Mouse (Mus musculus): ENCODE data around the gene Ces3a.
"Not testable (repeated sequence)": the region's sequence is repeated elsewhere in the genome, so short reads cannot be mapped to it uniquely, and the experiment has no call there.

Ces3a gene

DNA sequence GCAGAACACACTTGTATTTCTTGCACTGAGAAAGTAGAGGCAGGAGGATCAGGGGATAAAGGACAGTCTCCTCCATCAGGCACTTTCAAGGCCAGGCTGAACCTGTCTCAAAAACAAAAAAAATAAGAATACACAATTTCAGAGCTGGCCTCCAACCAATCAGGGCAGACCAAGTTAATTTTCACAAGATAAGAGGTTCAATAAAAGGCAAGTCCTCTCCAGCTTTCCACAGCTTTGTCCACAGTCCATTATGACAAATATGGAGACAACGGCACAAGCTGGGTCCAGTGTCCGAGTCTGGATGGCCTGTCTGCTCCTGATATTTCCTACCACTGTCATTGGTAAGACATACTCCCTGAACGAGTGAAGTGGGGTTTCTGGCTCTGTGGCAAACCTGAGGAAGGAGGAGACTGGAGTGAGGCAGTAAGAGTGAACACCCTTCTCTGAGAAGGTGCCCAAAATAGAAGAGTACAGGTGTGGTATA is at the start of gene Ces3a:
Gene Ces3a, plus strand, starts transcription at position 231 of the 484 bp plus-strand sequence.
- no peak for DNase-seq

GRCm38 (mm10) chr8:104999183-104999582 is 49.2 kb upstream of the Ces3a start:
- no peak for DNase-seq

- DNase-seq = no peak
Observed at GRCm38 (mm10) chr8:105000586-105000985, 47.8 kb upstream of the Ces3a start, which contains the start of gene Ces2h. Ces2h (plus strand) TSS chr8:105000853.

DNA sequence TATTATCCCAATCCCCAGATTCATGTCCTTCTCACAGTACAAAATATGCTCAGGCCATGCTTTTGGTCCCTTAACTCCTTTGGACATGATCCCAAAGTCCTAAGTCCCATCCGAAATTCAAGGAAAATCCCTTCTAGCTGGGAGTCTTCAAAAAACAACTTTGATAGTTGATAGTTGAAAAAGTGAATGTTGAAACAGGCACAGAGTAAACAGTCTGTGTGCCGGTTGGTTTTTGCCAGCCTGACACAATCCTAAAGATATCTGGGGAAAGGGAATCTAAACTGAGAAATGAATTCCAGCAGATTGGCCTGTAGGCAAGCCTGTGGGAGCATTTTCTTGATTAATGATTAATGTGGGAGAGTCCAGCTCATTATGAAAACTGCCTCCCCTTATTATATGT is 38.4 kb upstream of the Ces3a start:
- no peak for DNase-seq

DNA sequence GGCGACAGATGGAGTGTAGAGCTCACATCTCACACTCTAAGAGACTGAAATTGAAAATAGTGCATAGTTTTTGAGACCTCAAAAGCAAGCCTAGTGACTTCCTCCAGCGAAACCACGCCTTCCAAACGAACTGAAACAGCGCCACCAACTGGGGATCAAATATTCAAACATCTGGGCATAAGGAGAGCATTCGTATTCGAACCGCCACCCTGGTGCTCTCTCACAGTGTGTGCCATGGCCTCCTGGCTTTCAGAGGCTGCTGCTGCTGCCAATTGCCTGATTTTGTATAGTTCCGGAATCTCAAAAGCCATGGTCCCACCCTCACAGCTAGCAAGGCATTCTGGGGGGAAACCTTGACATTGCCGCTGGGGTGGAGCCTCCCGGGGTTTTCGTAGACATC is 37.3 kb upstream of the Ces3a start:
- DNase-seq = peak in 1 of 2 experiments; percentile 4

DNA sequence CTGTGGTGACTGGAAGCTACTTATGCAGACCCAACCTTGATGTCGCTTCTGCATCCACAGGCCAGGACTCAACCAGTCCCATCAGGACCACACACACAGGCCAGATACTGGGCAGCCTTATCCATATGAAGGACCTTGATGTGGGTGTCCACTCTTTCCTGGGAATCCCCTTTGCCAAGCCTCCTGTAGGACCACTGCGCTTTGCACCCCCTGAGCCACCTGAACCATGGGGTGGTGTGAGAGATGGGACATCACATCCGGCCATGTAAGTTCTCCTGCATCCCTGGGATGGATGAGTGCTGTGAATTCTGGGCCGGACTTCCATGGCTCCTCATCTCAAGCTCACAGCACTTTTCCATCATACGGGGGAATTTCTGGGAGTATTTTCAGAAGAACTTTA is 34.0 kb upstream of the Ces3a start:
- no peak for DNase-seq

GRCm38 (mm10) chr8:105021954-105022353 is 26.4 kb upstream of the Ces3a start:
- DNase-seq = no peak

DNA sequence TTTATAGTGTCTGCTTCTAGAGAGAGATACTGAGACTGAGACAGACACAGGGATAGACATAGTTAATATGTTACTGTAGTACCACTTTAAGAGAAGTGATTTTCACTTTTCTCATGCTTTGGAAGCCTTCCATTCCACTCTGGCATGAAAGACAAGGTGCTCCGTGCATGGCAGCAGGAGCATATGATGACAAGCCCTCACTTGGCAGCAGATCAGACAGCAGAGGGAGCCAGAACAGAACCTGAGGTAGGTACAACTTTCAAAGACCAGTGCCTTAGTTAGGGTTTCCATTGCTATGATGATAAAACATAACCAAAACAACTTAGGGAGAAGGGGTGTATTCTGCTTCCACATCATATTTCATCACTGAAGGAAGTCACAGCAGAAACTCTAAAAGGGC is 25.3 kb upstream of the Ces3a start:
- no peak for DNase-seq

- DNase-seq = no peak
Observed at GRCm38 (mm10) chr8:105025050-105025449, 23.4 kb upstream of the Ces3a start.

DNA sequence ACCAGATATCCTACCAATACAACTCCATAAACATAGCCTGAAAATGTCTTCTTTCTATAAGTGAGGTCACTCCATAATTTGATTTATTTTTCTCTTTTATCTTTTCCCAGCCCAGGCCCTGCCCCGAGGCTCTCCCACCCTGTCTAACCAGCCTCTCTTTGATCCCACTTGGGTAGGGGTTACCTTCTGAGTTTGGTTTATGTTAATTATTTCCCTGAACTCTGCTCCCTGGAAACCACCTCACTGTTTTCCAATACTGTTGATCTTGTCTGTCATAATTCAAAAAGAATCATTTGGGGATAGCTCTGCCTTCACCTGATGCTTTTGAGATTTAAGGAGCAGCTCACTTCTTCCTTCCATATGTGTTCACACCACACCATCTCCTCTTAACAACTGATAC is 4.9 kb upstream of the Ces3a start:
- DNase-seq = no peak

DNA sequence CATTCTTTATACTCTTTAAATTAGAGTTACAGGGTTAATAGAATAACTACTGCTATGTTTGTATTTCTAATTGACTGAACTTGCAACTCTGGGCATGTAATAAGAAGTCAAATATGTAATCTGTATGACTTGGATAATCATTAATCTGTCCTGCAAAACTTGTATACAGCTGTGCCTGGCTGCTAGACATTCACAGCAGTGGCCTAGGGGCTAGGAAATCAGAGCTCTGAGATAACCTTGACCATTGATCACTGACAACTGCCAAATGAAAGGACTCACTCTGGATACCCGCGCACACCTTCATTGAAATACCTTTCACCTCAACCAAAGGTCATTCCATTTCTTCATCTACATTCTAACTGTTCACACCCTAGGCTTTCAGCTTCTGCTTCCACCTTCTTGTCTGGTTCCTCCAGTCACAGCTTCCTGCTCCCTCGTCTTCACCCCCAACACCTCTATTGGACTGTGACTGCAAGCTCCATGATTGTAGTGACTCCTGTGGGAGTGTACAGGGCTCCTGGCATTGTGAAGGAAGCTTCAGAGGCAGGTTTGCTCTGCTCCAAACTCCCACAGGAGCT is 2.5 kb upstream of the Ces3a start:
- DNase-seq = no peak

DNA sequence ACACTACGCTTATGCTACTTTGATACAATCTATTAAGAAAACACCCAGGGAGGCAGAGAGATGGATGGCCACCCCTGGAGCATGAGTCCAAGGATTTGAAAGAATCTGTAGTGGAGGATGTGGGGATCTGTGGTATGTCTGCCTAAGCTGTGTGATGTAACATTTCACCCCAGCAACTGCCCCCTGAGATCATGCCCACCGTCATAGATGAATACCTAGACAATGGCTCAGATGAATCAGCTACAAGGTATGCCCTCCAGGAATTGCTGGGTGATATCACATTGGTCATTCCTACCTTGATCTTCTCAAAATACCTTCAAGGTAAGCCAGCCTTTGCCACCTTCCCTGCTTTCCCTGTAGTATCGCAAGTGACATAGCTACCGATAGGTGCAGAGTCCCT is 7.8 kb downstream of the Ces3a start:
- no peak for DNase-seq

- no peak for DNase-seq
Observed at GRCm38 (mm10) chr8:105060056-105060455, 11.7 kb downstream of the Ces3a start.

GRCm38 (mm10) chr8:105066761-105067160 is 18.4 kb downstream of the Ces3a start:
- DNase-seq = peak; percentile 10 to 17

GRCm38 (mm10) chr8:105067905-105068304 is 19.5 kb downstream of the Ces3a start:
- DNase-seq = not testable (repeated sequence)

- DNase-seq = no peak
Observed at GRCm38 (mm10) chr8:105068971-105069370, 20.6 kb downstream of the Ces3a start.

DNA sequence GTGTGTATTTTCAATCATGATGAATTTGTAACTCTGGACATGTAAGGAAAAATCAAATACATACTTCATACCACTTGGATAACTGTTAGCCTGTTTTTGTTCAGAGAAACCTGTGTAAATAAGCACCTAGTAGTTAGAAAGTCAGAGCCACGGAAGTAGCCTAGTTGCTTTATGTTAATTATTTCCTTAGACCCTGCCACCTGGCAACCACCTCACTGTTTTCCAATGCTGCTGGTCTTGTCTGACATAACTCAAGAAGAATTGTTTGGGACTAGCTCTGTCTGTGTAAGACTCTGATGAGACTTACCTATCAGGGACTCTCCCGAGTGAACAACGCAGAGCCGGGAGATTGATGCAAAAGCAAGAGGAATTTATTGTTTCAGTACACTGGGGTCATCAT is 28.2 kb downstream of the Ces3a start:
- DNase-seq = no peak

GRCm38 (mm10) chr8:105077071-105077470 is 28.7 kb downstream of the Ces3a start:
- DNase-seq = no peak

DNA sequence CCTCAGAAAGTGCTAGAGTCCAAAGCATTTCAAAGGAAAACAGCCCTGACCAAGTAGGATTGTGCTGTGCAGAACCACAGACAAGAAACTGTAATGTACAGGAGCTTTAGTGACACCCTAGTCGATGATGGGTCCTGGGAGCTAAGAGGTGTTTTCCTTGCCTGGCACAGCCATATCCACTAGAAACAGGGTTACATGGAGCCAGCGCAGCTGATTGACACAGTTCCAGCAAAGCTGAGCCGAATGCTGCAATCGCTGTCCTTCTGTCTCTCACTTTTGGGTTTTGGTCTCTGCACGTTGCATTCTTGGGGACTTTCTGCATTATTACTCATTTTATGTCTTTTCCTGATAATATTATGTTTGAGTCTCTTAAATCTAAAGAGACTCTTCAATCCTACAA is 30.2 kb downstream of the Ces3a start:
- DNase-seq = no peak

DNA sequence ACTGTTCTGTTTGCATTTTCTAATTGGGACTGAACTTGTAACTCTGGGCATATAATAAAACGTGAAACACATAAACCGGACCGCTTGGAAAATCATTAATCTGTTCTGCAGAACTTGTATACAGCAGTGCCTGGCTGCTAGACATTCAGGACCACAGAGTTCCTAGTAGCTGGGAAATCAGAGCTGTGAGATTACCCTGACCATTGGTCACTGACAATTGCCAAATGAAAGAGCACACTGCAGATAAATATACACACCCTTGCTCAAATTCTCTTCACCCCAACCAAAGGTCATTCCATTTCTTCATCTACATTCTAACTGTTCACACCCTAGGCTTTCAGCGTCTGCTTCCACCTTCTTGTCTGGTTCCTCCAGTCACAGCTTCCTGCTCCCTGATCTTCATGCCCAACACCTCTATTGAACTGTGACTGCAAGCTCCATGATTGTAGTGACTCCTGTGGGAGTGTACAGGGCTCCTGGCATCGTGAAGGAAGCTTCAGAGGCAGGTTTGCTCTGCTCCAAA is 32.5 kb downstream of the Ces3a start:
- DNase-seq = no peak

- DNase-seq = no peak
Observed at GRCm38 (mm10) chr8:105083449-105084050, 35.1 kb downstream of the Ces3a start, which contains the start of gene Ces3b. Ces3b (plus strand) TSS chr8:105083753.

- DNase-seq = not testable (repeated sequence)
Observed at GRCm38 (mm10) chr8:105088166-105088565, 39.8 kb downstream of the Ces3a start.

GRCm38 (mm10) chr8:105088581-105088980 is 40.2 kb downstream of the Ces3a start:
- DNase-seq = no peak

DNA sequence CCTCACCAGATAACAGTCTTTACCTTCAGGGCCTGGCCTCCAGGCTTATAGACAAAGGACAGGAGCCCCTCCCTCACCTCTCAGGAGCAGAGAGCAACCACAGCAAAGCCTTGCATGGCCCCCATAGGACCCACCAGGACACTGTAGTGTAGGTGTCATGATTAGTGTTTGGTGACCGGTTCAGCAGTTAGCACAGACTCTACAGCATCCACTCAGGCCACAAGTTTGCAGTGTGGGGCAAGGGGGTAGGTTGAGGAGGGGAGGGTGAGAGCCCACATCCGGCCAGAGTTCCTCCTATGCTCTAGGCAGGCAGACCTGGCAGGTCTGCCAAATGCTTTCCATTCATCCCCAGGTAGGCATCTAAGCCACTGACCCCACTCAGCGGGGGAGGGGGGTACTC is 45.6 kb downstream of the Ces3a start:
- DNase-seq = no peak
